Mouse (Mus musculus): Measurements from ENCODE around the gene Als2cr12. TPM values are rescaled to one million over a fixed set of nuclear protein-coding genes. Genes with fewer than 3 reads are reported as not detected.
"Not testable (repeated sequence)": the region's sequence is repeated elsewhere in the genome, so short reads cannot be mapped to it uniquely, and the experiment has no call there.

The Als2cr12 gene
- polyA plus RNA-seq, 1 experiment from 2014 or later = 0.10 TPM

- H3K9me3 ChIP-seq = no peaks in the 10 kb centered on the region
- no peak overlapping the region for H3K9ac ChIP-seq
- no peaks in the 10 kb centered on the region for H3K27me3 ChIP-seq
- H3K27ac ChIP-seq = no peak overlapping the region
- H3K36me3 ChIP-seq = no peaks in the 10 kb centered on the region
- no peak overlapping the region for H3K4me2 ChIP-seq
- ATAC-seq (ENCODE audit: borderline replicate concordance, extremely low read depth, low FRiP score, low TSS enrichment) = no peak
- no peak overlapping the region for H3K4me3 ChIP-seq
- WGBS = 80% methylated on average over 2 of the region's 2 CpGs
- no peaks in the 10 kb centered on the region for H3K4me1 ChIP-seq
Measured at GRCm38 (mm10) chr1:58618766-58619165, 77.0 kb downstream of the Als2cr12 start.

GRCm38 (mm10) chr1:58617978-58618668 is 77.7 kb downstream of the Als2cr12 start:
- H3K4me1 ChIP-seq = no peaks in the 10 kb centered on the region
- no peak overlapping the region for H3K4me2 ChIP-seq
- no peak overlapping the region for H3K4me3 ChIP-seq
- H3K27me3 ChIP-seq = no peaks in the 10 kb centered on the region
- no peak overlapping the region for H3K27ac ChIP-seq
- ATAC-seq (ENCODE audit: borderline replicate concordance, extremely low read depth, low FRiP score, low TSS enrichment) = no peak
- 75% methylated on average over 6 of the region's 6 CpGs for WGBS
- H3K9ac ChIP-seq = no peak overlapping the region
- H3K36me3 ChIP-seq = no peaks in the 10 kb centered on the region
- H3K9me3 ChIP-seq = no peaks in the 10 kb centered on the region

GRCm38 (mm10) chr1:58617076-58617475 is 78.7 kb downstream of the Als2cr12 start:
- H3K36me3 ChIP-seq = no peaks in the 10 kb centered on the region

GRCm38 (mm10) chr1:58616176-58616575 is 79.6 kb downstream of the Als2cr12 start:
- Histone ChIP-seq H3K27me3 (no peaks in the 10 kb centered on the region), H3K36me3 (no peaks in the 10 kb centered on the region), H3K4me2 (no peak overlapping the region), H3K4me3 (no peak overlapping the region), H3K9me3 (no peaks in the 10 kb centered on the region), H3K9ac (no peak overlapping the region), H3K27ac (no peak overlapping the region), H3K4me1 (no peaks in the 10 kb centered on the region)
- 73% methylated on average over 3 of the region's 3 CpGs for WGBS
- no peak for ATAC-seq (ENCODE audit: borderline replicate concordance, extremely low read depth, low FRiP score, low TSS enrichment)

More at GRCm38 (mm10) chr1:58617076-58617475, 78.7 kb downstream of the Als2cr12 start:
- H3K9ac ChIP-seq = no peak overlapping the region
- WGBS = 56% methylated on average over 5 of the region's 5 CpGs
- H3K4me1 ChIP-seq = no peaks in the 10 kb centered on the region
- no peak overlapping the region for H3K4me2 ChIP-seq
- no peak overlapping the region for H3K4me3 ChIP-seq
- ATAC-seq (ENCODE audit: borderline replicate concordance, extremely low read depth, low FRiP score, low TSS enrichment) = no peak
- no peaks in the 10 kb centered on the region for H3K27me3 ChIP-seq
- no peak overlapping the region for H3K27ac ChIP-seq
- no peaks in the 10 kb centered on the region for H3K9me3 ChIP-seq

GRCm38 (mm10) chr1:58615146-58615545 is 80.6 kb downstream of the Als2cr12 start:
- Histone ChIP-seq H3K4me2 (no peak overlapping the region), H3K9me3 (no peaks in the 10 kb centered on the region), H3K9ac (no peak overlapping the region), H3K27me3 (no peaks in the 10 kb centered on the region), H3K4me3 (no peak overlapping the region), H3K4me1 (no peaks in the 10 kb centered on the region), H3K27ac (no peak overlapping the region), H3K36me3 (no peaks in the 10 kb centered on the region)
- ATAC-seq (ENCODE audit: borderline replicate concordance, extremely low read depth, low FRiP score, low TSS enrichment) = no peak
- 76% methylated on average over 4 of the region's 4 CpGs for WGBS

- no peaks in the 10 kb centered on the region for H3K27me3 ChIP-seq
- H3K4me3 ChIP-seq = no peak overlapping the region
- no peaks in the 10 kb centered on the region for H3K9me3 ChIP-seq
- H3K4me1 ChIP-seq = no peaks in the 10 kb centered on the region
- no peak overlapping the region for H3K4me2 ChIP-seq
- no peak overlapping the region for H3K27ac ChIP-seq
- H3K9ac ChIP-seq = no peak overlapping the region
- 38% methylated on average over 3 of the region's 3 CpGs for WGBS
- no peaks in the 10 kb centered on the region for H3K36me3 ChIP-seq
- no peak for ATAC-seq (ENCODE audit: borderline replicate concordance, extremely low read depth, low FRiP score, low TSS enrichment)
Measured at GRCm38 (mm10) chr1:58614424-58614823, 81.4 kb downstream of the Als2cr12 start.

GRCm38 (mm10) chr1:58613786-58614185 is 82.0 kb downstream of the Als2cr12 start:
- H3K36me3 ChIP-seq = no peaks in the 10 kb centered on the region
- H3K27me3 ChIP-seq = no peaks in the 10 kb centered on the region
- H3K9ac ChIP-seq = no peak overlapping the region
- no peaks in the 10 kb centered on the region for H3K9me3 ChIP-seq
- WGBS = 72% methylated on average over 6 of the region's 6 CpGs
- no peak overlapping the region for H3K27ac ChIP-seq
- H3K4me1 ChIP-seq = no peaks in the 10 kb centered on the region
- H3K4me2 ChIP-seq = no peak overlapping the region
- no peak overlapping the region for H3K4me3 ChIP-seq
- no peak for ATAC-seq (ENCODE audit: borderline replicate concordance, extremely low read depth, low FRiP score, low TSS enrichment)

GRCm38 (mm10) chr1:58610611-58611010 is 85.2 kb downstream of the Als2cr12 start:
- no peak overlapping the region for H3K4me3 ChIP-seq
- WGBS = 13% methylated on average over 1 of the region's 1 CpGs
- no peaks in the 10 kb centered on the region for H3K27me3 ChIP-seq
- no peaks in the 10 kb centered on the region for H3K4me1 ChIP-seq
- H3K4me2 ChIP-seq = no peak overlapping the region
- ATAC-seq (ENCODE audit: borderline replicate concordance, extremely low read depth, low FRiP score, low TSS enrichment) = no peak
- no peaks in the 10 kb centered on the region for H3K36me3 ChIP-seq
- no peaks in the 10 kb centered on the region for H3K9me3 ChIP-seq
- H3K9ac ChIP-seq = no peak overlapping the region
- H3K27ac ChIP-seq = no peak overlapping the region

GRCm38 (mm10) chr1:58610166-58610565 is 85.6 kb downstream of the Als2cr12 start:
- WGBS = 57% methylated on average over 1 of the region's 1 CpGs
- Histone ChIP-seq H3K4me1 (no peaks in the 10 kb centered on the region), H3K9ac (no peak overlapping the region), H3K9me3 (no peaks in the 10 kb centered on the region), H3K27me3 (no peaks in the 10 kb centered on the region), H3K27ac (no peak overlapping the region), H3K36me3 (no peaks in the 10 kb centered on the region), H3K4me3 (no peak overlapping the region), H3K4me2 (no peak overlapping the region)
- ATAC-seq (ENCODE audit: borderline replicate concordance, extremely low read depth, low FRiP score, low TSS enrichment) = no peak

GRCm38 (mm10) chr1:58609591-58609990 is 86.2 kb downstream of the Als2cr12 start:
- not testable (repeated sequence) for H3K27me3 ChIP-seq; H3K9me3 ChIP-seq; H3K36me3 ChIP-seq; H3K4me3 ChIP-seq; H3K4me2 ChIP-seq; H3K27ac ChIP-seq; H3K9ac ChIP-seq; ATAC-seq (ENCODE audit: borderline replicate concordance, extremely low read depth, low FRiP score, low TSS enrichment); H3K4me1 ChIP-seq
- WGBS = 82% methylated on average over 5 of the region's 5 CpGs

GRCm38 (mm10) chr1:58603738-58604137 is 92.1 kb downstream of the Als2cr12 start:
- WGBS = 37% methylated on average over 4 of the region's 4 CpGs
- no peaks in the 10 kb centered on the region for H3K4me1 ChIP-seq
- H3K4me2 ChIP-seq = no peak overlapping the region
- H3K27me3 ChIP-seq = no peaks in the 10 kb centered on the region
- H3K9me3 ChIP-seq = no peaks in the 10 kb centered on the region
- H3K4me3 ChIP-seq = no peak overlapping the region
- no peak for ATAC-seq (ENCODE audit: borderline replicate concordance, extremely low read depth, low FRiP score, low TSS enrichment)
- no peak overlapping the region for H3K9ac ChIP-seq
- no peak overlapping the region for H3K27ac ChIP-seq
- H3K36me3 ChIP-seq = no peaks in the 10 kb centered on the region

- H3K27ac ChIP-seq = no peak overlapping the region
- no peak overlapping the region for H3K4me3 ChIP-seq
- no peaks in the 10 kb centered on the region for H3K36me3 ChIP-seq
- ATAC-seq (ENCODE audit: borderline replicate concordance, extremely low read depth, low FRiP score, low TSS enrichment) = no peak
- H3K9me3 ChIP-seq = no peaks in the 10 kb centered on the region
- no peak overlapping the region for H3K4me2 ChIP-seq
- H3K4me1 ChIP-seq = no peaks in the 10 kb centered on the region
- no peaks in the 10 kb centered on the region for H3K27me3 ChIP-seq
- H3K9ac ChIP-seq = no peak overlapping the region
- 76% methylated on average over 4 of the region's 4 CpGs for WGBS
Measured at GRCm38 (mm10) chr1:58602681-58603080, 93.1 kb downstream of the Als2cr12 start.
